Mouse (Mus musculus): Measurements from ENCODE around the gene Eif4b.

The Eif4b gene

DNA sequence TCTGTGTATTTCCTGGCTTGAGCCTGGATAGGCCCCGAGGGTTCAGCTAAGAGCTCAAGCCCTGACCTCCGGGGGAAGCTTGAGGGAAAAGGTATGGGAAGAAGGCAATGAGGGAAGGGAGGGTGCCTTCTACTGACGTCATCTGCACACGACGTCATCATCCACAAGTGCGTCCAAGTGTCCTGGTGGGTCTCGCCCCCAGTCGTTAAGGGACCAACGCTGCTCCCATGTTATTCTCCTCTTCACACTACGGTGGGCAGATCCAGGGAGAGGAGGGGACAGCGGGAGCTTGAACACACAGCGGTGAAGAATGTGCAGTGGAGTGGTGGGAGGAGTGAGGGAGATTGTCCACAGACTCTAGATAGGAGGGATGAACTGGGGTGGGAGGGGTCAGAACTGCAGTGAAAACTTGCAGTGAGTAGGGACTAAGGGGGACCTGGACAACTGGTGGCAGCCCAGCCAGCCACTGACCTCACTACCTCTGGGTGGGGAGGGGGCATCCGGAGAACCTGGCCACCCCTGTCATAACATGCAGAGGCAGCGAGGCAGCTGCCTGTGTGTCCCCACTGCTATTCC, 29.9 kb downstream of the Eif4b start:
- peak; percentile 48 to 84 for DNase-seq

DNA sequence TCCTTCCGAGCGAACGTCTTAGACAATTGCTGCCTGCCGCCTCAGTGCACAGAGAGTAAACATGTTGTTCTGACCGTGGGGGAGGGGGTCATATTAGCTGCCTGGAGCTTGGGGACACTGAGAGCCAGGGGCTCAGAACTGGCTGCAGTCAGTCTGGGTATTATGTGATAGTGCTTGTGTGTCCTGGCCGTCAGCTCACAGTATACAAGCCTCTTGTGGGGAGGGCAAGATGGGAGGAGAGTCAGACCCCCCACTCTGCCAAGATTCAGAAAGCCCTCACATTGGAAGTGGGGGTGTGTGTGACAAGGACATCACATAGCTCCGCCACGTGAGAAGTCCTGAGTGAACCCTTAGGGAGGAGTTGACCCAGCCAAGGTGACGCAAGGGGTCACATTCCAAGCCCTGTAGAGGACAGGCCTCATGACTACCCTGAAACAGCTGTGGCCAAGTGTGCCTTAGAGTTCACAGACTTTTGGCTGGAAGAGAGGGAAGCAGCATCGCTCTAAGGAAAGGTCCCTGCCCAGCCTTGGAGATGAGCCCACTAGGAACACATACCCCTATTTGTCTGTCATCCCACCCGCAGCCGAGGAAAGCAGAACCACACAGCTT, 30.5 kb downstream of the Eif4b start:
- DNase-seq = peak; percentile 94 to 97

DNA sequence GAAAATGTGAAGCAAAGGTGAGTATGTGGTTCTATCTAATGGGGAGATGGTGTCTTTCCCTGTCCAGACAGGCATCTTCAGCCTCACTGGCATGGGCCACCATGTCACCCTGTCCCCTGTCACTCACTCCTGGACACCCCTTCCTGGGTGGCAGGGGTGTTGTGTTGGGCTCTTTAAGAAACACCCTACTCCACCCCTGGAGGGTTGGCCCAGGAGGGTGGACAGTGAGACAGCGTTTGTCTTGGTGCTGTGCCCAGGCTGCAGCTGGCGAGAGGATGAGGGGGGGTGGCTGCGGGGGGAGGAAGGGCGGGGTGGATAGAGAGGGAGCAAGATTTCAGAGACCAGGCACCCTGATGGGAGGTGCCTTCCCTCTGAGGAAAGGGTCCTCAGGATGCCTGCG, 31.8 kb downstream of the Eif4b start:
- peak; percentile 85 to 93 for DNase-seq

DNA sequence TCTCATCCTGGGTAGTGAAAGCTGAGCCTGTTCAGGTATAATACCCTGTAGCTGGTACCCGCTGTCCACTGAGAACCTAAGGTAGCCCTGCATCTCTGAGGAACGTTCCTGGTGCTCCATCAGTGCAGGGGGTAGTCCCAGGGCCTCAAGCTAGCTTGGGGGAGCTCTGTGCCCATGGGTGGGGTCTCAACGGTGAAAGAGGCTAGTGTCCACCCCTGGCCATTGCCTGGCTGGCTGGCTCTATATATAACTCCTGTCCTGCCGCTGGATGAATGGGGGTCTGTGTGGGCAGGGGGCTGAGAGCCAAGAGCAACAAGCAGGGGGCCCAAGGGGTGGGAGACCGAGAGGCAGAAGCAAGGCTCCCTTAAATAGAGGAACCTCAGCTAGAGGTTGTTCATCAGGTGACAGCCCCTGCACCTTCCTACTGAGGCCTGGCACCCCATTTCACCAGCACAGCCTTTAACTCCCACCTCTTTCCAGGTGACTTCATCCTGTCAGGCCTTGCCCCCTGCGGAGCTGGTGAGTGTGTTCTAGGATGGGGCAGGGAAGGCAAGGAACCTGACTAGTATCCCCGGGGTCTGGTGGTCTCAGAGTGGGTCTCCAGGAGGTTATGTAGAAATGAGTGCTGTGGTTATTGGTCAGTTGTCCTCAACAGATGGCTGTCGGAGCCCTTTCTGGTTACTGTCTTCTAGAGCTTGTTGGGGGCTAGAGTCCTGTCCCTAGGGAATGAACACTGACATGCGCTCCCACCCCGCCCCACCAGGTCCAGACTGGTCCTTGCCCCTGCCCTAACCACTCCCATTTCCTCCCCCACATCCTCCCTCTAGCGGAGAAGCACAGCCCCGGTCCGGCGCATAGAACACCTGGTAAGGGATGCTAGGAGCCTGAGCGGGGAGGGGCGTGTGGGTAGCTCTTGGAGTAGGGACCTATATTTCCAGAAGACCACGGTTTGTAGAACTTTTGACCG, 32.5 kb downstream of the Eif4b start:
- DNase-seq = peak; percentile 60 to 85

DNA sequence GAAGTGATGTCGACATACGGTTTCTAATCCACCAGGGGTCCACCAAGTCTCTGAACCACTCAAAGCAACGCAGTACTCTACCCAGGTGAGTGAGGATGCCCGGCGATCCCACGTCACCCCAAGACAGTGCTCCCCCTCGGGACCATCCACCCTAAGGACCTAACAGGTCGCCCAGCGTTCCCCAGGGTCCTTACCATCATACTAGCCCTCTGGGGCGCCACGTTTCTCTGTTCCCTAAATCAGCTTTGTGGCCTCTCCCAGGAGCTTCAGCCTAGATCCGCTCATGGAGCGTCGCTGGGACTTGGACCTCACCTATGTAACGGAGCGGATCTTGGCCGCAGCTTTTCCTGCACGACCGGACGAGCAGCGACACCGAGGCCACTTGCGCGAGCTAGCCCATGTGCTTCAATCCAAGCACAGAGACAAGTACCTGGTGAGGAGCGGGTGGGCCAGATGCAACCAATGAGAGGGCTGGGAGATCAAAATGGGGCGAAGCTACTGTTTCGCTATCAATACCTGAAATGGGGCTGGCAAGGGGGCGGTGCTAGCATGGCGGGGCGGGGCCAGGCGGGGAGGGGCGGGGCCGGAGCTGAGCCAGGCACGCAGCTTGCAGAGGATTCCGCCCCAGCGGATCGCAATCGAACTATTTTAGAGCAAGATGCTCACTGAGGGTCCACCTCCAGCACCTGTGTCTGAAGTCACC, 33.3 kb downstream of the Eif4b start:
- DNase-seq = peak in 1 of 2 experiments; percentile 55

DNA sequence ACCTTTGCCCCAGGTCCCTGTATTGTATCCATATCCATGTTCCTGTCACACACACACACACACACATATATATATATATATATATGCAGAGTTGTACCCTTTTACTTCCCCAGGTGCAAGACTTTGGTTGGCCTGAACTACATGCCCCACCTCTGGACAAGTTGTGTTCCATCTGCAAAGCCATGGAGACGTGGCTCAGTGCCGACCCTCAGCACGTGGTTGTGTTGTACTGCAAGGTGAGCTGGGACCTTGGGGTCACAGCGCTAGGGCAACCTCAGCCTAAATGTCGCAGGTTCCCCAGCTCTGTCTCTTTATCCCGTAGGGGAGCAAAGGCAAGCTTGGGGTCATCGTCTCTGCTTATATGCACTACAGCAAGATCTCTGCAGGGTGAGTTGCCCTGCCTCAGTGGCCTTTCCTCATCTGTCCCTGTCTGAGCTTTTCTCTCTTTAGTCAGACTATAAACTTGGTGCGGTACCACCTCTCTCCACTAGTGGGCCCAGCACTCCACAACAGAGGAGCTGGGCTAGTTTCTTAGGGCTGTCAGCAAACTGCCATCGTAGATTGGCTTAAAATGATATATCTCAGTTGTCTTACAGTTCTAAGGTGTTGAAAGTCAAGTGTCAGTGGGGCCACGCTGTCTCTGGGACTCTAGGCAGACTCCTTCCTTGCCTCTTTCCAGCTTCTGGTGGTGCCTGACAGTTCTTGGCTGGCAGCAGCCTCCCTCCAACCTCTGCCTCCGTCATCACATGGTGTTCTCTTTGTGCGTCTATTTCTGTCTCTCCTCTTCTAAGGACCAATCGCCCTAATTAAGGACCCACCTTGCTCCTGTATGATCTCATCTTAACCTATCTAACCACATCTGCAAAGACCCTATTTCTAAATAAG, 34.4 kb downstream of the Eif4b start:
- peak; percentile 72 to 82 for DNase-seq

DNA sequence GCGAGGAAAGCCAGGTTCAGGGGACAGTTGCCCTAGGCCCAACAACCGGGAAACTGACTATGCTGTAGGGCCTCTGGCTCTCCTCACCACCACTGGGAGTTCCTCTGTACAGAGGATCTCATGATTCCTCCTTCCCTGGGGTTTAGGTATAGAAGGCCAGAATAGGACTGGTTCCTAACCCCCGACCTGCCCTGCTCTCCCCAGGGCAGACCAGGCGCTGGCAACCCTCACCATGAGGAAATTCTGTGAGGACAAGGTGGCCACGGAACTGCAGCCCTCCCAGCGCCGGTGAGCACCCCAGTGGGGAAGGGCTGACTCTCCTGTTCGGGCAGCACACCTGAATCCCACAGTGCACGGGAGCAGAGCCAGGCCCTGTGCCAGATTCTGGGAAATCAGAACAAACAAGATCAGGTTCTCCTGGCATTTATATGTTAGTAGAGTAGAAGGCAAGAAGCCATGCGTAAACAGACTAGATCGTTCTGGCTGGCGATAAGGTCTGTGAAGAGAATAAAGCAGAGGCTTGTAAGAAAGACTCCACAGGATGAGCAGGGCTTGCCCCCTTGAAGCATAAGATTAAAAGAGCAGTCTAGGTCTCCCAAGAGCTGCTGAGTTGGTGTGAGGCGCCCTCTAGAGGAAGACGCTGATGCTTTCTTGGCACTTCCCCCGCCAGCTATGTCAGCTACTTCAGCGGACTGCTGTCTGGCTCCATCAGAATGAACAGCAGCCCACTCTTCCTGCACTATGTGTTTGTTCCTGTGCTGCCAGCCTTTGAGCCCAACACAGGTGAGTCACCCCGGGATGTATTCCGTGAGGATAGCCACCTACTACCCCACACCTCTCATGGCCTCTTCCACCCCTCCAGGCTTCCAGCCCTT, 35.3 kb downstream of the Eif4b start:
- DNase-seq = peak; percentile 83 to 87

DNA sequence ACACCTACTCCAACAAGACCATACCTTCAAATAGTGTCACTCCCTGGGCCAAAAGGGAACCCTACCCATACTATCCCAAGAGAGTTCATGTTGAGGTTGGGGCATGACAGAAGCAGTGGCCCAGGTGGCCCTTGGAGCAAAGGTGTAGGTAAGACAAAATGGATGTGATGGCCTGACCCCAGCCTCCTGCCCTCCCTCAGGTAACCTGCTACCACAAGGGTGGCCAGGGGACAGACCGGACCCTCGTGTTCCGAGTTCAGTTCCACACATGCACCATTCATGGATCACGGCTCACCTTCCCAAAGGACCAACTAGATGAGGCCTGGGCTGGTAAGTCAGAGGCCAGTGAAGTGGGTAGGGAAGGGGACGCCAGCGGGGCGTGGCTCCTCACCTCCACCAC, 36.7 kb downstream of the Eif4b start:
- peak in 1 of 2 experiments; percentile 37 for DNase-seq

DNA sequence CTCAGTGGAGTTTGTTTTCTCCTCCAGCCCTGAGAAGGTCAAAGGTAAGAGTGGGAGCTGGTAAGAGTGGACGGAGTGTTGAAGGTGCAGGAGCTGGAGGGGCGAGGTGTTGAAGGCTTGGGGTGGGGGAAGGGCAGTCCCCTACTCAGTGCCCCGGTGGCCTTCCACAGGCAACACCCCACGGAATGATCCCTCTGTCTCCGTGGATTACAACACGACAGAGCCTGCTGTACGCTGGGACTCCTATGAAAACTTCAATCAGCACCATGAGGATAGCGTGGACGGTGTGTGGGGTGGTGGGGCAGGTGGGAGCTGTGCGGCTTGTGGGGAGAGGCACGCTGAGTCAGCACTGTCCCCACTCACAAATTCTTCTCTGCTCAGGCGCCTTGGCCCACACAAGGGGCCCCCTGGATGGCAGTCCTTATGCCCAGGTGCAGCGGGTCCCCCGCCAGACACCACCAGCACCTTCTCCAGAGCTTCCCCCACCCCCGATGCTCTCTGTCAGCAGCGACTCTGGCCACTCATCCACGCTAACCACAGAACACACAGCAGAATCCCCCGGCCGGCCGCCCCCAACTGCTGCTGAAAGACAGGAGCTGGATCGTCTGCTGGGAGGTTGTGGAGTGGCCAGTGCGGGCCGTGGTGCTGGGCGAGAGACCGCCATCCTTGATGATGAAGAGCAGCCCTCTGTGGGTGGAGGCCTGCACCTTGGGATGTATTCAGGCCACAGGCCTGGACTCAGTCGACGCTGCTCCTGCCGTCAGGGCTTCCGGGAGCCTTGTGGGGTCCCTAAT, 37.3 kb downstream of the Eif4b start:
- peak in 1 of 2 experiments; percentile 49 for DNase-seq

DNA sequence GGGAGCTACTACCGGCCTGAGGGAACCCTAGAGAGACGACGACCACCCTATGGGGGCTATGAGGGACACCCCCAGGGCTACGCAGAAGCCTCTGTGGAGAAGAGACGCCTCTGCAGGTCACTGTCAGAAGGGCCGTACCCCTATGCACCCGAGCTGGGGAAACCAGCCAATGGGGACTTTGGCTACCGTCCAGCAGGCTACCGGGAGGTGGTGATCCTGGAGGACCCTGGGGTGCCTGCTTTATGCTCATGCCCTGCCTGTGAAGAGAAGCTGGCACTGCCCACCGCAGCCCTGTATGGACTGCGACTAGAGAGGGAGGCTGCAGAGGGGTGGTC, 37.9 kb downstream of the Eif4b start:
- peak in 1 of 2 experiments; percentile 62 for DNase-seq

DNA sequence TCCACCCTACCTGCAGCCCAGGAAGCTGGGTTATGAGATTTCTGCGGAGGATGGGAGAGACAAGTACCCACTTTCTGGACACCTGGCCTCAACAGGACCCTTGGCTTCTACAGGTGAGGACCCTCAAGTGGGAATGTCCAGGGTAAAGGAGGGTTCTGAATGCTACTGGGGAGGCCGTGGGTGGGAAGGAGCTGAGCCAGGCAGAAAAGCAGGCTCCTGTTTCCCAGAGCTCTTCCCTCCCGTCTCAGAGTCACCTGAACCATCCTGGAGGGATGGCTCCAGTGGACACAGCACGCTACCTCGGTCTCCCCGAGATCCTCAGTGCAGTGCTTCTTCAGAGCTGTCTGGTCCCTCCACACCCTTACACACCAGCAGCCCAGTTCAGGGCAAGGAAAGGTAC, 38.6 kb downstream of the Eif4b start:
- DNase-seq = no peak

DNA sequence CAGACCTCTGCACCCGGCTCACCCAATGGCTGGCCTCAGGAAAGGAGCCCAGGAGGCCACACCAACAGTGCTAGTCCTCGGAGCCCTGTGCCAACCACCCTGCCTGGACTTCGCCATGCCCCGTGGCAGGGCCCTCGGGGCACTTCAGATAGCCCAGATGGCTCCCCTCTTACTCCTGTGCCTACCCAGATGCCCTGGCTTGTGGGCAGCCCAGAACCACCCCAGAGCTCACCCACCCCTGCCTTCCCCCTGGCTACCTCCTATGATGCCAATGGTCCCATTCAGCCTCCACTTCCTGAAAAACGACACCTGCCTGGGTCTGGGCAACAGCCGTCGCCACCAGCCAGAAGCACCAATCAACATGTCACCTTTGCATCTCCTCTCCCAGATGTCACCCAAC, 39.3 kb downstream of the Eif4b start:
- DNase-seq = peak in 1 of 2 experiments; percentile 43

DNA sequence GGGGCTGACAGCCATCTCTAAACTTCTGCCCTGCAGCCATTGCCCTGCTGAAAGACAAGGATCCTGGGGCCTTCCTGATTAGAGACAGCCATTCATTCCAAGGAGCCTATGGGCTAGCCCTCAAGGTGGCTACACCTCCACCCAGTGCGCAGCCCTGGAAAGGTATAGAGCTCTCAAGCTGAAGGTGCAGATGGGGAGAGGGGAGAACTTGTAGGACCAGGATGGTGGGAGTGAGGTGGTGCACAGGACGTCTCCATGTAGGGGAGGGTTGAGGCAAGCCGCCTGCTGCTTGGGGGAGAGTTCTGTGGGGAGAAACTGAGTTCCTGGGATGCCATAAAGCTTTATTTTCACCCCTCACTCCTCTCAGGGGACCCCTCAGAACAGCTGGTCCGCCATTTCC, 40.1 kb downstream of the Eif4b start:
- DNase-seq = no peak

DNA sequence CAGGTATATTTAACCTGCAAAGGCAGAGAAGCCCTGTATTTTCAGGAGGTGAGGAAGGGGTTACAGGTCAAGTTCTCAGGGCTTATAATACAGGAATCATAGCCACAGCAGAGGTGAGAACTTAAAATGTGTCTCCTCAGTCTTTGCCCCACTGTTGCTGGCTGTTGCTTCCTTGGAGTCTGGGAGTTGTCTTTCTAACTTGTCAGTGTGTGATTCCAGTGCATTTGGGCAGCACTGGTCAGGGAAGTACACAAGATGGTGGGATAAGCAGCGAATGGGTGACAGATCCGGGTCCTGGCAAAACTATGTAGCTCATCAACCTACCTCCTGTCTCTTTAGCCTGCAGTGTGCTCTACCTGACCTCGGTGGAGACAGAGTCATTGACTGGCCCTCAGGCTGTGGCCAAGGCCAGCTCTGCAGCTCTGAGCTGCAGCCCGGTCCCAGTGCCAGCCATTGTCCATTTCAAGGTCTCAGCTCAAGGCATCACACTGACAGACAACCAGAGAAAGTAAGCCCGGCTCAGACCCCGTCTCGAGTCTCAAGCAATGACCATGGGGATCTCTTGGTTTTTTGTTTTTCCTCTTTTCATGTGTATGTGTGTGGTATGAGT, 41.2 kb downstream of the Eif4b start:
- peak in 1 of 2 experiments; percentile 35 for DNase-seq

DNA sequence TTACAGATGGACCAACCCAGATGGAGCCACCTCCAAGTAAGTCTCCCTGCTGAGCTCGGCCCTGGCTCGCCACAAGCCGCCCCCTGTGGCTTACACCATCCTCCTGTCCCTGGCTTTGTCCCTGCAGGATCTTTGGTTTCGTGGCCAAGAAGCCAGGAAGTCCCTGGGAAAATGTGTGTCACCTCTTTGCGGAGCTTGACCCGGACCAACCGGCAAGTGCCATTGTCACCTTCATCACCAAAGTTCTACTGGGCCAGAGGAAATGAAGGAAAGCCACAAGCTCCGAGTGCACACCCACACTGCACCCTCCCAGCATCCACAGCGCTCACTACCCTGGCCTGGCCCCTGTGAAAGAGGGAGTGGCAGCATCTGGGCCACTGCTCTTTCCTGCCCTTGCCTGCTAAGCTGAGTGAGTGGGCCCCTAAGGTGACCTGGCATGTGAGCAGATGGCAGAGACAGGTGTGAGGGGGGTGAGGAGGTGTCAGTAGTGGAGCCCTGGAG, 42.2 kb downstream of the Eif4b start:
- peak in 1 of 2 experiments; percentile 41 for DNase-seq

DNA sequence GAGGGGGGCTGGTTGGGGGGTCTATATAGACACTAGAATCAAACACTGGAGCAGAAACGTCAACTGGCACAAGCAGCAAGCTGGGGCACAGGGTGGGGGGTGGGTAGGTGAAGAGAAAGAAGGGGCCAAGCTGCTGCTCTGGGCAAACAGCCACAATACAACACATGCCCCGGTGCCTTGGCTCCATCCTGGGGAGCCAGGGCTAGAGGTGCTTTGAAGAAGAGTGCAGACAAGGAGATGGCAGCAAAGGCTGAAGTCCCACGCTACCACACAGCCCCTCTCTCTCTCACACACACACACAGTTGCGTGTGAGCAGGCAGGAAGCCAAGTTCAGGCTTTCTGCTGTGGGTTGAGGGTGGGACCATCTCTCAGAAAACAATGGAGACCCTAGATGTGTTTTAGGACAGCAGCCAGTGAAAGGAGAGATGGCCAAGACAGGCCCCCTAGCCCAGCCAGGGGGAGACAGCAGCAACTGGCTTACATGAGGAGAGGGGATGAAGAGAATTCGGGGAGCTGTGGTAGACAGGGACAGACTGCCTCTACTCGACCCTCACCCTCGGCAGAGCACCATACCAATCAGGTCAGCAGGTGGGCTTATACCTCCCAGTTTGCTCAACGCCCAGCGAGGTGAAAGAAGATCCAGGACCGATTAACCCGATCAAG, 43.3 kb downstream of the Eif4b start:
- DNase-seq = peak in 1 of 2 experiments; percentile 39

DNA sequence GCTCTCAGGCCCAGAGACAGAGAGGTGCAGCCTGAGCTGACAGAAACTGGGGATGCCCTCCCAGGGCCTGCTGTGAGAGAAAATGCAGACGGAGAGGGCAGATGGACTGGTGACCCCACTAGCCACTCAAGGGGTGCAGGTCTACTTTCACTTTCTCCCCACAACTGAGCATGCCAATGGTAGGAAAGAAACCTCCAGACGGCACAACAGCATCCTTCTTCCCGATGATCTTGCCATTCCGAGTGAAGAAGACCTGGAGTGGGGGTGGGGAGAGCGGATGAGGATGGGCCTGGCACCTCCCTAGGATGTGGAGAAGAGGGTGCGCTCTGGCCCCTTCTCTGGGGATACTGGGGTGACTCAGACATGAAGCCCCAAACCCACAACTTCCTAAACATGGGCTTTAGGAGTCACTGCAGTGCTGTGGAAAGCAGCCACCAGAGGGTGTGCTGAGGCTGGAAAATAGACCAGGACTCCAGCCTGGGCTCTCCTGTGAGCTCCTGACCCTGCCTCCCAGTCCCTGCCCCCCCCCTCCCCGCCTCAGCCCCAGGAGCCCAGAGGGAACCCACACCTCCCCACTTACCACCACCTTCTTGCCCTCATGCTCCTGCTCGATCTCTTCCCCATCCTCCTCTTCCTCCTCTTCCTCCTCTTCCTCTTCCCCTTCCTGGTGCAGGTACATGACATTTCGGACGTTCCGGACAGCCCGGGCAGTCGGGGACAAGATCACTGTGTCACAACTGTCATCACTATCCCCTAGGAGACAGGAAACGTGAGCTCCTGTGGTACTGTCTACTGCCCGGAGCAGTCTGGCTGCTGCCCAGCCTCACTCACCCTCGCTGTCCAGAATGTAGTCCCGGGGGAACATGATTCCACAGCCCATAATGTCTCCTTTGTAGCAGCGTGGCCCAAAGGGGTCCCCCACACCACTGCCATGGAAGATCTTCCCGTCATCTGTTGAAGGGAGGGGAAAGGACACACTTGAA, 44.2 kb downstream of the Eif4b start:
- DNase-seq = peak; percentile 72 to 83

DNA sequence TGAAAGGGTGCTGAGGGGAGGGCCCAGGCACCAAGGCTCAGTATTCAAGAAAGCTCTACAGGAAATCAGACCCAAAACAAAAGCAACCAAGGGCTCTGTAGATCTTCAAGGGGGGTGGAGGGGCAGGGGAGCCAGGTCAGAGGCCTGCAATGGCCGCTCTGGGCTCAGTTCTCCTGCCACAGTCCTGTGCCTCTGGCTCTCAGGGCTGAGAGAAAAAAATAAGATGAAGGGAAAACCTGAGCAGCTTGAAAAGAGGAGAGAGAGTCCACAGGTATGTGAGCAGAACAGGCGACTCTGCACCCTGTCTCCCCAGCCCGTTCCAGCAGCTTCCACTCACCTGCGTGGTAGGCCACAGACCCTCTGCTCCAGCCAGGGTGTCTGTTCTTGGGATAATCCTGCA, 45.0 kb downstream of the Eif4b start:
- peak in 1 of 2 experiments; percentile 41 for DNase-seq
